Mouse (Mus musculus) cerebellum, adult (tissue): ENCODE measurements around the gene Lurap1l.
"Not testable (repeated sequence)": the region's sequence is repeated elsewhere in the genome, so short reads cannot be mapped to it uniquely, and the experiment has no call there.

ENCODE experiments used
- ATAC-seq: cut with Nextera tagmentation; 2 replicates; pipeline ENCODE4 v1.9.2; 2017; ENCODE audit warnings: mild to moderate bottlenecking, moderate library complexity, mixed read lengths; ENCODE audit not compliant: insufficient number of reproducible peaks, low FRiP score, low TSS enrichment

Lurap1l gene

DNA sequence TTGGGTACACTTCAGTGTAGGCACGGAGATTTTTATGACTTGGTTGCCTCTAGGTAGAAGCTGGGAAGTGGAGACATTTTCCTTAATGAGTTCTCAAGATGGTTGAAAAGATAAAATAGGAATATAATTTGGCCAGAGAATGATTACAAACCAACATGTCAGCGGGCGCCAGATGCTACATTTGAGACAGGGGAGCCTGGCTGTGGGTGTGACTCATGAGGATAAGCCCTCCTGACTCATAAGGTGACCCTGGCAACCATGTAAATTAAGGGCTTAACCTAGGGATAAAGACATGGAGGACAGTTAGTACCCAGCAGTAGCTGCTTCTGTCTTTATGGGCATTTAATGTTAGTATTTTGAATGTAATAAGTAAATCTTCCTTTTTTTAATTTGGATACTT is 6.2 kb downstream of the Lurap1l start:
- no peak for ATAC-seq

DNA sequence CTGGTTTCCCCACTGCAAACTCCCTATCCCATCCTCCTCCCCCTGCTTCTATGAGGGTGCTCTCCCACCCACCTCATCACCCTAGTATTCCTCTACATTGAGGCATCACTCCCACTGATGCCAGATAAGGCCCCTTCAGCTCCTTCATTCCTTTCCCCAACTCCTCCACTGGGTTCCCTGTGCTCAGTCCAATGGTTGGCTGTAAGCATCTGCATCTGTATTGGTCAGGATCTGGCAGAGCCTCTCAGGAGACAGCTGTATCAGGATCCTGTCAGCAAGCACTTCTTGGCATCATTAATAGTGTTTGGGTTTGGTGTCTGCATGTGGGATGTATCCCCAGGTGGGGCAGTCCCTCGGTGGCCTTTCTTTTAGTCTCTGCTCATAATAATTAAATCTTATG is 6.7 kb downstream of the Lurap1l start:
- ATAC-seq = not testable (repeated sequence)

DNA sequence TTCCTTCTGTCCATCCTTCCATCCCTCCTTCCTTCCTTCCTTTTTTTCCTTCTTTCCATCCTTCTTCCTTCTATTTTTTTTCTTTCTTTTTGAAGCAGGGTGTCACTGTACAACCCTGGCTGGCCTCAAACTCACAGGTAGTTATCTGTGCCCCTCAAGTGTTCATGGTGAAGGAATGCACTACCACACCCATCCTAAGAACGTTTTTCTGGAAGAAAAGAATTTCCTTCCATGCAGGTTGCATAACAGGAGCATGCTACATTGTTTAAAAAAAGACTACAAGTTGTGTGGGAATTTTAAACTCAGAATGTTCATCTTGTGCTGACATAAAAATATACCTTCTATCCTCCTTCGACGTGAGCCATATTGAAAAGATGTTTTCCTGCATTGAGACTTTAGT is 7.4 kb downstream of the Lurap1l start:
- ATAC-seq = no peak

- no peak for ATAC-seq
Measured at GRCm38 (mm10) chr4:80918526-80919129, 8.2 kb downstream of the Lurap1l start.

GRCm38 (mm10) chr4:80919217-80919867 is 8.9 kb downstream of the Lurap1l start:
- ATAC-seq = no peak

DNA sequence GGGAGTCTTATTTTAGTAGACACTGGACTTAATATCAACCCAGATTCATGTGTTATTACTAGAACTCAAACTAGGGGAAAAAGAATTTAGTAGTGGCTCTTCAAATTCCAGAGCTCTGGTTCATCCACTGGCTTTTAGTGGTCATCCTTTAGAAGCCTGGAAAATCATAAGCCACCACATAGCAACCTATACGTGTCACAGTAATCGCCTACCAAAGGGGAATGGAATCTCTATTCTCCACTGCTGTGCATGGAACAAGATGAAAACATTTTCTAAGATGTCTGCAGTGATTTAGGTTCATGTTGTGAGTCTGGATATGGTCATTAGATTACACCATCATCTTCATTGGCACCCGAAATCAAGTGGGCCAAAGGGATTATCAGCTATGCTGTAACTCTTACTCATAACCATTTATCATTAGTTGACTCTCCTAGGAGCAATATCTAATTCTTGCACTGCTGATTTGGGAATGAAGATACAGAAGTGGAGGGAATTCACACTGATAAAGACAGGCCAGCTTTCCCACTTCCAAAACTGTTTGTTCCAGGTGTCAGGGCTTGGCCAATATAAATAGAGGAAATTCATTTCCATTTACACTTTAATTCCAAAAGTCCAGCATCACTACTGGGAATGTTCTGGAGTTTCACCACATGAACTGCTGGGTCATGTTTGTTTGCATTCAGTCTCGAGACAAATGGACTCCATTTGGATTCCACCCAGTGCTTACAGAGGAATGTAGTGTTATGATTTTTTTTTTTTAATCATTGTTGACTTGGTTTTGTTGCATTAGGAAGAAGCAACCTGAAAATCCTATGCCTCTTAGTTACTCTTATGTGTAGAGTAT is 11.4 kb downstream of the Lurap1l start:
- no peak for ATAC-seq

DNA sequence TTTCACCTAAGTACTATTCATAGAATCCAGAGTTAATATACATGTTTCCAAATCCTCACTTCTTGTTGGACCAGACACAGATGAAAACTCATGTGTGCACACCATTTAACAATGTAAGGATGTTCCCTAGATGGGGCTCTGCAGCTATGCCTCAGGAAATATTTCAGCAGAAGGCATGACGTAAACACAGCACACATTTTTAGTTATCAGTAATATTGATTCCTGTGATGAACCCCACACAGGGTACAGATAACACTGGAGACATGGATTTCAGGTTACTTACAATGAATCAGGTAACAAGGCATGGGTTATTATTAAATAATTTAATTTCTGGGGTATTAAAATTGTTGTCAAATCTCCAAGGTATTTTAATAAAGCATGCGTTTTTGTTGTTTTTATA is 12.2 kb downstream of the Lurap1l start:
- ATAC-seq = no peak

GRCm38 (mm10) chr4:80924815-80925214 is 14.4 kb downstream of the Lurap1l start:
- no peak for ATAC-seq

GRCm38 (mm10) chr4:80925752-80926519 is 15.5 kb downstream of the Lurap1l start:
- ATAC-seq = no peak

- ATAC-seq = no peak
Measured at GRCm38 (mm10) chr4:80934749-80935148, 24.3 kb downstream of the Lurap1l start.

DNA sequence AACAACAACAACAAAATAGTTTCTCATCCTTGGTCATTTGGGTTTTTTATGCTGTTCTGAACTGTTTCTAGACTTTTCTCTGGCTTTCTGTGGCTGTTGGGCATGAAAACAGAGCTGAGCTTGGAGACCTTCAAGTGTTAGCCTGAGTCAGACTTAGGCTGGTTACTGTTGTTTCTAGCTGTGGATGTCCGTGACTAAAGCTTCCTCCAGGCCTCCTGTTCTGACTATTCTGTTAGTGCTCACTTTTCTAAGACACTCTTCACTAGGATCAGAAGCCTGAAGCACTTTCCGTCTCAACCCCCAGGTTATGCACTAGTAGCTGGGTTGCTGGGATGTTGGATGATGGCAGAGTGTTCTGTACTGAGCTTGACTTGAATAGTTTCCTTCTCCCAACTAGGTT is 28.7 kb downstream of the Lurap1l start:
- no peak for ATAC-seq

- no peak for ATAC-seq
Measured at GRCm38 (mm10) chr4:80940946-80941345, 30.5 kb downstream of the Lurap1l start.

DNA sequence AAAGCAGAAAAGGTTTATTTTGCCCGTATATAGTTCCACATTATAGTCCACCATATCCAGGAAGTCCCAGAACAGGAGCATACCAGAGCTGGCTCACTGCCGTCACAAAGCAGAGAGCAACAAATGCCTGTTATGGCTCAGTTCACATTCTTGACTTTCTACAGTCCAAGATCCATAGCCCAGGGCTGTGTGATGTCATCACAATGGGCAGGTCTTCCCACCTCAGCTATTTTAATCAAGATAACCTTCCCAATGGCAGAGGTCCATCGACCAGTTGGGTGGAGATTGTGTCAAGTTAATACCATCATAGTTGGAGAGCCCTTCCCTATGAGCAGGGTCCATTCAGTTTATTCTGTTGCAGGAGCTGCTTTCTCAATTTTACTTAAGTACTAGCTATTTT is 31.5 kb downstream of the Lurap1l start:
- ATAC-seq = no peak

DNA sequence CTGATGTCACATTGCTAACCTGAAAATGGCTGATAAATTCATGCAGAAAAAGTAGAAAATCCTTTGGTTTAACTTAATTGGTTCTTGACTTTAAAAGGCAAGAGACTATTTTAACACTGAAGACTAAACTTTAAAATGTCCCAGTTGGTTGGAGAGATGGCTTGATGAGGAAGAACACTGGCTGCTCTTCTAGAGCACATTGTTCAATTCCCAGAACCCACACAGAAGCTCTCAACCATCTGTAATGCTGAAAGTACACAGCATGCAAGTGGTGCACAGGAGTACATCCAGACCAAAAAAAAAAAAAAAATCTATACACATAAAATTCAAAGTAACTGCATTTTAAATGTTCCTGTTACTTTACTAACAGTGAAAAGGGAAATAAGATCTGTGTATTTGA is 34.2 kb downstream of the Lurap1l start:
- no peak for ATAC-seq

- ATAC-seq = no peak
Measured at GRCm38 (mm10) chr4:80949110-80949509, 38.7 kb downstream of the Lurap1l start.

DNA sequence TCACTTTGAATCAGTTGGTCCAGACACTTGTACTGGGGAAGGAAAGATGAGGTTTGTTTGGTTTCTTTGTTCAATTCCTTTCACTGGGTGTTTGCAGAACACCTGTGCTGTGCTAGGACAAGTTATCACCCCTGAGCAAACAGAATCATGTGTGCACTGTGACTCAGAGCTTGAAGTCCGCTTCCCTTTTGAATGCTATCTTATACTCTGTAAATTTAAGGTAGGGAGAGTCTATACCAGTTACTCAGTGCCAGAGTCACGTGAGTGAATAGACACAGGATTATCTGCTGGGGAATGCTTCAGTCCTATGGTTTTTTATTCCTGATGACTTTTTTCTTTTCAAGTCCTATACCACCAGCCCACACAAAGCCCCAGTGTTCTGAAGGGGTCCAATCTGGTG is 39.3 kb downstream of the Lurap1l start:
- ATAC-seq = no peak

GRCm38 (mm10) chr4:80950280-80950781 is 39.9 kb downstream of the Lurap1l start:
- ATAC-seq = no peak

GRCm38 (mm10) chr4:80952653-80953052 is 42.2 kb downstream of the Lurap1l start:
- no peak for ATAC-seq

- ATAC-seq = no peak
Measured at GRCm38 (mm10) chr4:80955942-80956341, 45.5 kb downstream of the Lurap1l start.

GRCm38 (mm10) chr4:80967526-80967925 is 57.1 kb downstream of the Lurap1l start:
- ATAC-seq = no peak

DNA sequence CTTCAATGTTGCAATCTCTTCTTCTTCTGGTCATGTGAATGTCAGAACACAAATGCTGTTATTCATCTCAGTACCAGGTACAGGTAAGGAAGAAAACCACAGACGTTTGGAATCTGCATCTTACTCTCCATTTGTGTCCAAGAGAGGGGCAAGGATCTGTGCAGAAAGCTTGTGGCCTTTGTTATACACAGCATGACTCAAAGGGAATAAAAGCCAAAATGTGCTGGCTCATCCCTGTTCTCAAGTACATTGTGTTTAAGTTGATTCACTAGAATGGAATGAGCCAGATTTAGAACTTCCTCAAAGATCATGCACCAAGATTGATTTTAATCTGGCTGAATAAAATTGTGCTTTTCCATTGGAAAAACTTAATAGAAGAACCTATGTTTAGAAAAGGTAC is 61.4 kb downstream of the Lurap1l start:
- ATAC-seq = no peak
